Mouse (Mus musculus) layer of hippocampus, adult 11-12 months (tissue): ENCODE data around the gene Borcs6.
A peak's percentile ranks its signal among the peaks of the same experiment; 100 is the strongest.
"Not testable (repeated sequence)": the region's sequence is repeated elsewhere in the genome, so short reads cannot be mapped to it uniquely, and the experiment has no call there.

Experiments used
- DNase-seq: peaks from one replicate; pipeline ENCODE4 v3.0.0; 2022; ENCODE audit warnings: low spot score

The Borcs6 gene

GRCm38 (mm10) chr11:69059357-69059974 is at the start of gene Borcs6:
Gene Borcs6, plus strand, starts transcription at chr11:69059717.
- peak; percentile 97 for DNase-seq

- DNase-seq = no peak
Observed at GRCm38 (mm10) chr11:69010400-69011323, 48.9 kb upstream of the Borcs6 start.

GRCm38 (mm10) chr11:69011445-69011844 is 48.1 kb upstream of the Borcs6 start:
- DNase-seq = not testable (repeated sequence)

GRCm38 (mm10) chr11:69012071-69012601 is 47.4 kb upstream of the Borcs6 start:
- DNase-seq = peak; percentile 89

GRCm38 (mm10) chr11:69015644-69016441 is 43.7 kb upstream of the Borcs6 start, which contains the start of gene Ctc1:
Gene Ctc1, plus strand, starts transcription at chr11:69015911.
- DNase-seq = peak; percentile 88

- no peak for DNase-seq
Observed at GRCm38 (mm10) chr11:69016755-69017154, 42.8 kb upstream of the Borcs6 start.

- DNase-seq = no peak
Observed at GRCm38 (mm10) chr11:69020691-69021090, 38.8 kb upstream of the Borcs6 start.

- no peak for DNase-seq
Observed at GRCm38 (mm10) chr11:69026562-69026961, 33.0 kb upstream of the Borcs6 start.

- no peak for DNase-seq
Observed at GRCm38 (mm10) chr11:69028805-69029204, 30.7 kb upstream of the Borcs6 start.

- no peak for DNase-seq
Observed at GRCm38 (mm10) chr11:69033552-69033951, 26.0 kb upstream of the Borcs6 start.

- DNase-seq = no peak
Observed at GRCm38 (mm10) chr11:69034585-69034984, 24.9 kb upstream of the Borcs6 start.

GRCm38 (mm10) chr11:69035411-69035810 is 24.1 kb upstream of the Borcs6 start:
- DNase-seq = no peak

GRCm38 (mm10) chr11:69035849-69036248 is 23.7 kb upstream of the Borcs6 start:
- DNase-seq = peak; percentile 95

- peak; percentile 90 for DNase-seq
Observed at GRCm38 (mm10) chr11:69036486-69037230, 22.9 kb upstream of the Borcs6 start.

- DNase-seq = peak; percentile 90
Observed at GRCm38 (mm10) chr11:69037231-69038061, 22.1 kb upstream of the Borcs6 start.

GRCm38 (mm10) chr11:69038173-69038572 is 21.3 kb upstream of the Borcs6 start:
- no peak for DNase-seq

GRCm38 (mm10) chr11:69045531-69046394 is 13.8 kb upstream of the Borcs6 start, which contains the start of gene Aurkb:
Gene Aurkb, plus strand, starts transcription at chr11:69045647.
- peak; percentile 70 for DNase-seq

GRCm38 (mm10) chr11:69046395-69046774 is 13.1 kb upstream of the Borcs6 start:
- DNase-seq = no peak

- DNase-seq = no peak
Observed at GRCm38 (mm10) chr11:69047592-69047991, 11.9 kb upstream of the Borcs6 start.
